Comparison of ENCODE assay signal across 8 mouse cellular contexts in the genomic region with DNA sequence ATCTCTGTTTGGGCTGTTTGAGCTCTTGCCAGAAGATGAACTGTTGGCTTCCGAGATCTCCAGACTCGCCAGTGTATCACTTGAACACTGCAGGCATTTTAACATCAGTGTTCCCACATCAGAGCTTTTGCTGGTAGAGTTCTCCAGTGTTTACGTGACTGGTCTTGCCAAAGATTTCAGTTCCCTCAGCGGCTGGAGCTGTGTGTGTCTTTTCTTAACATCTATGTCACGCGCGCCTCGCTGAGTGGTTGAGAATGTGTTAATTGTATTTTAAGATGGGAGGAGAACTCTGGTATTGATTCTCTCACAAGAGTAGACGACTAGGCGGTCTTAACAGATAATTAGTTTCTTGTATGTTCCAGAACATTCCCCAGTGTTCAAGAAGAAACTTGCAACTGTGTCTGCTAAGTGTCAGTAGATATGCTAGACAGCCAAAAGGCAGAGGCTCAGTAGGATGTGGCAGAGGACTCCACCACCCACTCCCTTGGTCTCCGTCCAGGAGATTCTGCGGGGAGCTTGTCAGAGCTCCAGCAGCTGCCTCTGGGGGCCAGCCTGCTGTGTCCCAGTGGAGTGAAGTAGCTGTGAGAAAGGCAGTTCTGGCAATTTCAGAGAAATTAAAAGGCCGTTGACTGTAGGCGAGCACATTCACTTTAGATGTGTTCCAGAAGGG. TPM values are rescaled to one million over a fixed set of nuclear protein-coding genes. Genes with fewer than 3 reads are reported as not detected.
DNase-seq lines count a peak whose midpoint lies in the region; ATAC-seq and TF ChIP-seq lines count a peak whose summit lies in the region.
"Had no signal": no experiment of that assay in that cellular context is flagged by ENCODE, and none has a peak within 500 bp of the region (broad histone marks: within the 10 kb centered on the region; RNA-seq: fewer than 3 reads in every experiment).

No protein-coding gene starts in this region.

- no peaks in the 10 kb centered on the region for H3K27me3 ChIP-seq in embryonic facial prominence, embryonic 13.5 days
- no peaks in the 10 kb centered on the region for H3K27me3 ChIP-seq in heart, adult 2 months (ENCODE audit: control insufficient read depth, insufficient read depth, low read length)
- H3K27me3 ChIP-seq in limb, embryonic 13.5 days = no peaks in the 10 kb centered on the region
- H3K27me3 ChIP-seq: liver, embryonic 13.5 days had no signal

- H3K4me1 ChIP-seq in embryonic facial prominence, embryonic 13.5 days = peaks cover 59% of the 10 kb centered on the region
- peaks cover 18% of the 10 kb centered on the region for H3K4me1 ChIP-seq in heart, adult 2 months (ENCODE audit: control insufficient read depth, insufficient read depth, low read length)
- peaks cover 76% of the 10 kb centered on the region for H3K4me1 ChIP-seq in limb, embryonic 13.5 days

- TF ChIP-seq CTCF in heart, adult 2 months (IDR thresholded peaks at IDR 0.05) = no peak

- H3K9ac ChIP-seq in embryonic facial prominence, embryonic 13.5 days = 0 out of 2 replicates have a peak overlapping the region, but pooled peaks have one; percentile 7
- no peak overlapping the region for H3K9ac ChIP-seq in heart, adult 2 months (ENCODE audit: low read depth, low read length)
- H3K9ac ChIP-seq in limb, embryonic 13.5 days = peak overlapping the region; percentile 21; the same call in 1 of the 2 replicates
- H3K9ac ChIP-seq: liver, embryonic 13.5 days had no signal

- H3K4me3 ChIP-seq in embryonic facial prominence, embryonic 13.5 days = no peak overlapping the region
- H3K4me3 ChIP-seq in heart, adult 2 months = no peak overlapping the region
- no peak overlapping the region for H3K4me3 ChIP-seq in limb, embryonic 13.5 days
- H3K4me3 ChIP-seq: liver, embryonic 13.5 days had no signal

- H3K36me3 ChIP-seq in embryonic facial prominence, embryonic 13.5 days = peaks cover 30% of the 10 kb centered on the region
- no peaks in the 10 kb centered on the region for H3K36me3 ChIP-seq in heart, adult 2 months (ENCODE audit: control insufficient read depth, insufficient read depth, low read length)
- peaks cover 21% of the 10 kb centered on the region for H3K36me3 ChIP-seq in limb, embryonic 13.5 days

- no peaks in the 10 kb centered on the region for H3K79me2 ChIP-seq in heart, adult 2 months (replicated peaks; ENCODE audit: control insufficient read depth, insufficient read depth, low read length)

- no peaks in the 10 kb centered on the region for H3K9me3 ChIP-seq in embryonic facial prominence, embryonic 13.5 days
- H3K9me3 ChIP-seq in limb, embryonic 13.5 days = no peaks in the 10 kb centered on the region
- H3K9me3 ChIP-seq: liver, embryonic 13.5 days had no signal

- TF ChIP-seq POLR2A in heart, adult 2 months (IDR thresholded peaks at IDR 0.05; ENCODE audit: insufficient read depth, low read depth, low read length) = no peak

- intact Hi-C loops in heart, adult 2 months (cut with DNase I) = no loop called here

- no peak for ATAC-seq in embryonic facial prominence, embryonic 13.5 days (ENCODE audit: insufficient number of reproducible peaks, insufficient read depth, low FRiP score, low TSS enrichment, low read depth)
- ATAC-seq in limb, embryonic 13.5 days (ENCODE audit: low FRiP score, low read depth) = no peak

- DNase-seq in NIH3T3 (ENCODE audit: low read depth) = peak; percentile 58
- DNase-seq in heart, adult 2 months = peak; percentile 77 to 84
- DNase-seq in kidney, postnatal 10 days = peak; percentile 71
- DNase-seq in right cerebral cortex, adult 18-20 months = peak; percentile 93
- no peak for DNase-seq in thymus, postnatal 4 days
- DNase-seq: liver, embryonic 13.5 days had no signal

- 55% methylated on average over 14 of the region's 14 CpGs for WGBS in embryonic facial prominence, embryonic 13.5 days
- 30% methylated on average over 14 of the region's 14 CpGs for WGBS in heart, adult 2 months
- WGBS in limb, embryonic 13.5 days = 45% methylated on average over 14 of the region's 14 CpGs

- H3K27ac ChIP-seq in embryonic facial prominence, embryonic 13.5 days = peak overlapping the region; percentile 67
- peak overlapping the region; percentile 19; the same call in 1 of the 2 replicates for H3K27ac ChIP-seq in heart, adult 2 months
- H3K27ac ChIP-seq in limb, embryonic 13.5 days = peak overlapping the region; percentile 17; the same call in 1 of the 2 replicates

- no peak overlapping the region for H3K4me2 ChIP-seq in embryonic facial prominence, embryonic 13.5 days
- peak overlapping the region; percentile 26; the same call in 1 of the 2 replicates for H3K4me2 ChIP-seq in limb, embryonic 13.5 days (replicated peaks)
- H3K4me2 ChIP-seq: liver, embryonic 13.5 days had no signal

- TF ChIP-seq EP300 in heart, adult 2 months (IDR thresholded peaks at IDR 0.05; ENCODE audit: insufficient read depth, low read depth, low read length) = no peak

RNA-seq across cellular contexts. Expression of a gene that starts 29.3 kb away (rescaled TPM):
- polyA plus RNA-seq in embryonic facial prominence, embryonic 13.5 days (2015; fragmentation: Nextera tagmentation; extraction: Ambion mirVana) = 25.4 and 26.5 TPM in 2 replicates
- total RNA-seq in heart, adult 2 months (2021) = 10 to 100 TPM; 38.1 to 39.7 TPM
- polyA plus RNA-seq in heart, adult 2 months (2012; rRNA removed) = 31.5 and 45.1 TPM in 2 replicates
- polyA plus RNA-seq in limb, embryonic 13.5 days (2015; fragmentation: Nextera tagmentation; extraction: Ambion mirVana) = 23.7 and 24.5 TPM in 2 replicates

Comparison
In these comparisons a context has a peak if more than half of its experiments do, and no peak if none do; other contexts are left out.
1. H3K27ac ChIP-seq: peak in every context shown above with its lines; median percentile 67 in embryonic facial prominence, embryonic 13.5 days; 19 in heart, adult 2 months; 17 in limb, embryonic 13.5 days.